Mouse (Mus musculus): ENCODE measurements around the gene Hoxb7.

The Hoxb7 gene

DNA sequence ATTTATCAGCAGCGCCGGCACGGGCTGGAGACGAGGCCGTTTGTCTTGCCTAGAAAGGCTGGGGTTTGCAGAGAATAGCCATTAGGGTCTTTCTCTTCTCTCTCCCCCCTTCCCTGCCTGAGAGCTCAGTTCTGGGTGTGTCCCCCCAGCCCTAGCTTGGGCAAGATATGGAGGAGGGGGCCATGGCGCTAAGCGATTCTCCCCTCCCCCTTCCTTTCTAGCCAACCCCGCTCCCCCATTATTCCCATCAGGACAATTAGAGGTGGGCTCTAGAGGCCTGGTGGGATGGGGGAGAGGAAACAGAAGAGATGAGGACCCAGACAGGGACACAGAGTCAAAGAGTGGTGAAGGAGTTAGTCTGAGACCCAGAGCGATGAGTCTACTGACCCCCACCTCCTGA is 988 bp downstream of the Hoxb7 start:
- DNase-seq, result no peak

DNA sequence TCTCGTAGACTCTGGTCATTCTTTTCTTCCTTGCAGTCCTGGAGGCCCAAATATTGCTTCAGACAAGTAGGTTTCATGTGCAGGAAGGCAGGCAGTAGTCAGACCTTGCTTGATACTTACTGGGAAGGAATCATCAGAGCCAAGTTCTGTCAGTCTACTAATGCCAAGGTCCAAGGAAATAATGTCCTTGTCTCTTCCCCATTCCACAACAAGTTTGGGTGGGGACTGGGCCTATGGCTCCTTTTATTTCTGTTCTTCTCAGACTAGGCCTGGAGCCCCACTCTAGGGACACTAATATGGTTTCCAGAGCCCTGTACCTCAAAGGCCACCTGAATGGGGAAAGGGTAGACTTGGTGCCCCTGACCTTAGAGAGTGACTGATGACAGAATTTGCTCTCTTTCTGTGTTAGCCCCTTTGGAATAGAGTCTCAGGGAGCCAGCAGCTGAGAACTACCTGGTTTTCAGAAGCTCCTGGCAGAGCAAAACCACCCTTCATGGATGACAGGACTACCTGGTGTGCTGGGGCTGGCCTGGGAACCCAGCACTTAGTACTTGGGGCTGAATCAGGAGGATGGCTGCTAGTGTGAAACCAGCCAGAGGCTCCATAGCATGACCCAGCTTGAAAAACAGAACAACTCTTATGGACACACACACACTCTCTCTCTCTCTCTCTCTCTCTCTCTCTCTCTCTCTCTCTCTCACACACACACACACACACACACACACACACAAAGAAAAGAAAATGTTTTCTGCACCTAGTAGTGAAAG is 2.2 kb downstream of the Hoxb7 start:
- DNase-seq, result no peak

DNA sequence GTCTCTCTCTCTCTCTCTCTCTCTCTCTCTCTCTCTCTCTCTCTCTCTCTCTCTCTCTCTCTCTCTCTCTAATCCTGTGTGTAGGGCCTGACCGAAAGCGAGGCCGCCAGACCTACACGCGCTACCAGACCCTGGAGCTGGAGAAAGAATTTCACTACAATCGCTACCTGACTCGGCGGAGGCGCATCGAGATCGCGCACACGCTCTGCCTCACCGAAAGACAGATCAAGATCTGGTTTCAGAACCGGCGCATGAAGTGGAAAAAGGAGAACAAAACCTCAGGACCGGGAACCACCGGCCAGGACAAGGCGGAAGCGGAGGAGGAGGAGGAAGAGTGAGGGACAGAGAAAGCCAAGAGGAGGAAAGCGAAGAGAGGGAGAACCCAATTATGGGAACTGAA is 2.9 kb downstream of the Hoxb7 start:
- no peak for DNase-seq

- DNase-seq, result no peak
Observed at GRCm38 (mm10) chr11:96289837-96290236, 3.4 kb downstream of the Hoxb7 start.

DNA sequence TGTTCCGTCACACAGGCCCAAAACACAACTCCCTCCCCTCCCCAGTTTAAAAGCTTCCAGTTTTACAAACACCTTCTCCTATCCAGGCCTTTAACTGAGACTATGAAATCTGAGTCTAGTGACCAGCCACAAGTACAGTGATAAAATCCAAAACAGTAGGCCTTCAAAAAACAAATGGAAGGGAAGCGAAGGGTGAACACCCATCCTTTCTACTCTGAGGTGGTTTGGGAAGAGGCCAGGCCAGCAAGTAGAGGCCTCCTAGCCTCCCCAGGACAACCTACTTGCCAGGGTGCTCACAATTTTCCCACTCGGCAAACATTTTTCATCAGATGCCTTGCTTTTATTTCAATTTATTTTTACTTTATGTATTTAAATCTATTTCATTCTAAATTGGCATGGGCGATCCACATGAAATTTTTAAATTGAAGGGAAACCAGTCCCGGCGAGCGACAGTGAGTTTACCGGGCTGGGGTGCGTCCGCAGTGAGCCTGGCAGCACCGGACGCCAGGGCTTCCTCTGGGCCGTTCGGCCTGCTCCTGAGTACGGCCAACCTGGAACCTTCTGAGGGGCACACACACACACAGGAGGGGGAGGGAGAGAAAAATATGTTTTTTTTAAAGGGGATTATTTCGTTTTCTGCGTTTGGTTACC is 4.4 kb downstream of the Hoxb7 start:
- DNase-seq, result no peak

DNA sequence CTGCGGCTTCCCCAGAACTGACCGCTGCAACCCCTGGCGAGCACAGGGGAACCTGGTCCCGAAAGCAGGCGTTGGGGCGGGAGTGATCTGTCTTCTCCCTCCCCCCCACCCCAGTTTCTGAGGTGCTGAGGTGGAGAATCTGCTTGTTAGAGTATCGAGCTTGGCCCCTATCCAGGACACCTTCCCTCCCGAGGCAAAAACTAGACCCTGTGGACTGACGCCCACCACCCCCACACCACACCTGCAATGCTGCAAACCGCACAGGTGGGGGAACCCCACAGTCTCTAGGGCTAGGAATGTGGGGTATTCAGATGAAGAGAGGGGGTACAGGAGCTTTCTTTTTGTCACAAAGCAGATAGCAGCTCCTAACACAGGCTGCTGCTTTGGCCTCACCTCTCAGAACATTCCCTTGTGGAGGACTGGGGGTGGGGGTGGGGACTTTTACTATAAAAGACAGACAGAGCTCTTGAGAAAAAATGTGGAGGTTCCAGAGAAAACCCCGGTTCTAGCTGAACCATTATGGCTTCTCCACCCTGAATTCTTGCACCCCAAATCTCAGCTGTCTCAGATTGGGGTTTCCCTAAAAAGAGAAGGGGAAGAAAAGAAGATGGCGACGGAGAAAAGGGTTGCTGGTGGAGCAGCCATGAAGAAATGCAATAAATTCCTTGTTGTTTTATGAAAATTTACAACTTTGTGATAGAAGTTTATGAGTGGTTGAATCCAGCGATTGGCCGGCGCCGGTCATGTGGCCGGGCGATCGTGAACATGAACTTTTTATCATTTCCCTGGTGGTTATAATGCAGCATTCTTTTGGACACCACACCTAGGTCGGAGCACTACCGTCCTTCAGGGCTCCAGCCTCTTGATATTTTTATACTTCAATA is 5.5 kb downstream of the Hoxb7 start, which contains the start of gene Hoxb6:
Gene Hoxb6 (plus strand): TSS at position 796 of the 884 bp plus-strand sequence.
- DNase-seq, result no peak

- no peak for DNase-seq
Observed at GRCm38 (mm10) chr11:96292565-96293301, 6.3 kb downstream of the Hoxb7 start.

DNA sequence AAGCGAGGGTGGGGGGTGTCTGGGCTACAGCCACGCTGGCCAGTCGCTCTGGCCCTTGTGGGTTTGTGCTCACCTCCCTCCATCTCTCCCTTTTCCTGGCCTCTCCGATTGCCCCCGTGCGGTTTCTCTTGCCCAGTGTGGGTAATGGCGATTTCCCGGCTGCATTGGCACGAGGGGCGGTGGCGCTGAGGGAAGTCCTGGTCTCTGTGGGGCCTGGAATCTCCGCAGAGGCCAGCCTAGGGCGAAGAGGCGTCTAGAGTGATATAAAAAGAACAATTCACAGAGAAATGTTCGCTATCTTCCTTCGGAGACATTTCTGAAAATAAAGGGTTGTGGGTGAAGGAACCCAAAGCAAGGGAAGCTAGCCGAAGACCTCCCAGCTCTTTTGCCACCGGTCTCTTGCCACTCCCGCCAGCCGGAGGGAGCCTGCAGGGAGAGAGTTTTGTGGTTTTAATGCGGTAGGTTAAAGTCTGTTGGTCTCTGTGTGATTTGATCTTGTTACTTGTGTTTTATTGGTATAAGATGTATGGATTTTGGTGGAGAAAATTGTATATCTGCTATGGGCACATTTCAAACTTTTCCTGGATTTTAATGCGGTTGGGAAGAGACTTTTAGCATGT is 7.0 kb downstream of the Hoxb7 start:
- DNase-seq, result no peak

GRCm38 (mm10) chr11:96294245-96295091 is 8.0 kb downstream of the Hoxb7 start:
- peak; percentile 81 for DNase-seq

DNA sequence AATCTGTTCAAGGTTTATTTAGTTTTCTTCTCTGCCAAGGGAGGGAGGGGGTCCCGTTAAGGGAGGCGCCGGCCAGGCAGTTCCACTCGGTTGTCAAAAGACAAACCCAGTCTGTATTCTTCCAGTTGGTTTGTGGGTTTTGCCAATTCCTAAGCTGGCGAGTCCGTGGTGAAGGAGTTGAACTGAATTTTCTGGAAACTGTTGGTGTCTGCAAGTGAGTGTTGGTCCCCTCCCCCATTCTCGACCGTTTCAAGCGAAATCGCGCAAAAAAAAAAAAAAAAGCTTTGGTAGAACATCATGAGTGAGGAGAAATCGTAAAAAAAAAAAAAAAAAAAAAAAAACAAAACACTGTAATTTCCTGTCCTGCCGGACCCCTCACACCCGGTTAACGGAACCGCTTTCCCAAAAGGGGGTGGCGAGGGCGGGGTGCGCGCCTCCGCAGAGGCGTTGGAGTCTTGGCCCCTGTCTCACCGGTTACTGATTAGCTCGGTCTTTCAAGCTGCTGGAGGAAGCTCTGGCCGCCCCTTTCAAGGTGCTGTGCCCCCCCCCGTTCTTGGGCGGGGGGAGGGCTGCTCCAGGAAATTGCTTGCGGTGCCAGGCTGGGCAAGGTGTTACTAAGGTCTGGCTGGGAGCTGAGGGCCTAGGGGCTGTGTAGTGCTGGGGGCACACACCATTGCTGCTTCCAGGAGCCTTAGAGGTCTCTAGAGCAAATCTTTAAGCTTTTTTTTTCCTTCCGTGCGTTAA is 8.8 kb downstream of the Hoxb7 start:
- no peak for DNase-seq

DNA sequence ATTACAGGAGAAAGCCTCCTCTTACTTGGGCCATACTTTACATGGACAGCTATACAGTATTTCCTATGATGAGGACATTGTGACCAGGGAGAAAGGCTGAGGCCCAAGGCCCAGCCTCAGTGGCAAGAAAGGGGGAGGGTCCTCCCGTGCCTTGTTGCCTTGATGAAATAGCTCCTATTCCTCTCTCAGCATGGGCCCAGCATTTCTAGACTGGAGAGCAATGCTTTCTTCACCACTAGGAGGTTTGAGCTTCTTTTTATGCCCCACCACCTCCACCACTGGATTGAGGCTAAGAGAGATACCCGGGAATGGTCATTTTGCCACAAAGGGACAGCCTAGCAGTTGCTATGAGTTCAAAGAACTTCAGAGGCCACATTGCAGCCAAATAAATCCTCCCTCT is 10.6 kb downstream of the Hoxb7 start:
- DNase-seq, result no peak

- DNase-seq, result no peak
Observed at GRCm38 (mm10) chr11:96297428-96297827, 11.0 kb downstream of the Hoxb7 start.

GRCm38 (mm10) chr11:96297968-96298635 is 11.7 kb downstream of the Hoxb7 start:
- no peak for DNase-seq

- no peak for DNase-seq
Observed at GRCm38 (mm10) chr11:96298895-96299667, 12.7 kb downstream of the Hoxb7 start.

DNA sequence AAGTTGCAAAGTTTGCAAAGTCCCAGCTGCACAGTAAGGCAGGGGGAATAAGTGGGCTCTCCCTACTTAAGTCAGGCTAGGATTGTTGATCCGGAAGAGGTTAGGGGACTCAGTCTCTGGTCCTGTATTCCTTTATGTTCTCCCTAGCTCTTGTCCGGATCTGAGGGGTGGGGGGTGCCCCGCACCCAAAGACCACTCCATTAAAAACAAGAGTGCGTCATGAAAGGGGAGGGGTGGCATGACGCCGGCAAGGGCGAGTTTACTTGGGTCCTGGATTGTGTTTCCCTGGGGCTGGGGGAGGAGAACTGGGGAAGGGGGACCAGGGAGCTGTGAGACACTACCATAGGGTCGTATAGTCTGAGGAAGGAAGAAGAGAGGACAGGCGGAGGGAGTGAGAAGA is 13.4 kb downstream of the Hoxb7 start:
- no peak for DNase-seq

DNA sequence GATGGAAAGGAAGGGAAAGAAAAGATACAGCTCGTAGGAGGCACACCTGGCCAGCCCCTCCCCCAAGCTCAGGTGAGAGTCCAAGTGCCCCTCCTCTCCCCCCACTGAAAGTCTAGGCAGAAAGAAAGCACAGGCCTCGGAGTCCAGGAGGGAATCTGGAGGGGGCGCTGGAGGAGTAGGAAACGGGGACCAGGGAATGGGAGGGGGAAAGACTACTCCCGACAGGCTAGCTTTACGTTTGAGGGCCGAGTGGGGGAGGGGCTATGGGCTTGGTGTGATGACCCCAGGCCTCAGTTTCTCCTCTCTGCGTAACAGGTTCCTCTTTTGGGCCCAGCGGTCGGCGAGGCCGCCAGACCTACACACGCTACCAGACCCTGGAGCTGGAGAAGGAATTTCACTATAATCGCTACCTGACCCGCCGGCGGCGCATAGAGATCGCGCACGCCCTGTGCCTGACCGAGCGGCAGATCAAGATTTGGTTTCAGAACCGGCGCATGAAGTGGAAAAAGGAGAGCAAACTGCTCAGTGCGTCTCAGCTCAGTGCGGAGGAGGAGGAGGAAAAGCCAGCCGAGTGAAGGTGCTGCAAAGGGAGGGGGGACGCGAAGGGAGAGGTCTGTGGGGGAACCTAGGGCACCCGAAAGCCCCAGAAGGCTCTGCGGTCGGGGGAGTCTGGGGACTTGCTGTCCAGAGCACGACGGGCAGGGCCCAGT is 14.1 kb downstream of the Hoxb7 start:
- no peak for DNase-seq

GRCm38 (mm10) chr11:96301064-96301431 is 14.6 kb downstream of the Hoxb7 start:
- DNase-seq, result no peak

DNA sequence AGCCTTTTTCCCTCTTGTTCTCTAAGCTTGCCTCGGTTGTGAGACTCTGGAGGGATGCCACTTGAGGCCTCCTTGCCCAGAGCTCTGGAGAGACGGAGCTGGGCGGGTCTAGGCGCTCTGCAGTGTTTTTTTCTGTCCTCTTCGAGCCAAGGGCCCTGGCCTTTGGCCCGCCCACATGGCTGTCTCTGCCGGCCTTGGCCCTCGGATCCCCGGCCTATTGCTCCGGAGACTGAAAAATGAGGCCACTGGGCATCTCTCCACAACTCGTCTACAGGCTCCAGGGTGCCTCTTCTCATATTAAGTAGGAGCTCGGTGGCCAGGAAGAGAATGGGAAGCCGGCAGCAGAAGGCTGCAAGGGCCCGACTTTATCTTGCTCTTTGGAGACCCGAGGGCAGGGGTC is 15.4 kb downstream of the Hoxb7 start:
- DNase-seq, result no peak
